Mouse (Mus musculus) hindbrain, embryonic 11.5 days (tissue): ENCODE data around the gene Nfia. TPM values are rescaled to one million over a fixed set of nuclear protein-coding genes. Genes with fewer than 3 reads are reported as not detected.

ENCODE experiments used
- ATAC-seq: fragments of 200-750 bp; cut with Nextera tagmentation; 2 replicates; pipeline ENCODE4 v1.8.0; 2017; ENCODE audit warnings: mild to moderate bottlenecking, moderate TSS enrichment, moderate library complexity; ENCODE audit not compliant: low FRiP score
- DNase-seq: peaks from one replicate; pipeline ENCODE4 v3.0.0-alpha.2; 2015; ENCODE audit warnings: low spot score
- H3K27ac ChIP-seq: fragments of 300-500 bp; sonication (generic); 2 replicates; pipeline ENCODE4 v1.5.1; 2014; ENCODE audit warnings: mild to moderate bottlenecking, low read depth, low read length
- H3K27me3 ChIP-seq: fragments of 300-500 bp; sonication (generic); 2 replicates; pipeline ENCODE4 v1.6.1; 2014; ENCODE audit warnings: mild to moderate bottlenecking, low read length, moderate library complexity, mixed read lengths; ENCODE audit not compliant: control insufficient read depth, insufficient read depth
- H3K36me3 ChIP-seq: fragments of 300-500 bp; sonication (generic); 2 replicates; pipeline ENCODE4 v1.6.1; 2014; ENCODE audit warnings: mild to moderate bottlenecking, low read length, moderate library complexity, mixed read lengths; ENCODE audit not compliant: control insufficient read depth, insufficient read depth
- H3K4me1 ChIP-seq: fragments of 300-500 bp; sonication (generic); replicated peaks from 2 replicates; pipeline ENCODE4 v1.6.1; 2014; ENCODE audit warnings: low read length, mixed read lengths; ENCODE audit not compliant: control insufficient read depth, insufficient read depth
- H3K4me2 ChIP-seq: fragments of 300-500 bp; sonication (generic); replicated peaks from 2 replicates; pipeline ENCODE4 v1.6.1; 2014; ENCODE audit warnings: mild to moderate bottlenecking, low read depth, low read length
- H3K4me3 ChIP-seq: fragments of 300-500 bp; sonication (generic); 2 replicates; pipeline ENCODE4 v1.5.1; 2014; ENCODE audit warnings: low read depth, low read length
- H3K9ac ChIP-seq: fragments of 300-500 bp; sonication (generic); 2 replicates; pipeline ENCODE4 v1.6.1; 2014; ENCODE audit warnings: low read depth, low read length
- H3K9me3 ChIP-seq: fragments of 300-500 bp; sonication (generic); 2 replicates; pipeline ENCODE4 v1.6.1; 2016; ENCODE audit warnings: low read length; ENCODE audit not compliant: control insufficient read depth
- WGBS: fragments of 180-500 bp; shearing (Covaris S2); extraction: QIAGEN DNeasy Blood & Tissue Kit; methylation state at CpG from one replicate; pipeline ENCODE4 v1.1.7; 2014; 5-methylcytosine and 5-hydroxymethylcytosine counted together
- polyA plus RNA-seq: library from polyadenylated mRNA; unstranded; fragments of >200 nt; fragmentation: Nextera tagmentation; extraction: Ambion mirVana; gene quantifications from 2 replicates; pipeline ENCODE4 v1.2.1, GENCODE M21; 2014

The Nfia gene
- polyA plus RNA-seq, 1 experiment from 2014 or later, result 45.6 TPM

- no peak overlapping the region for H3K4me2 ChIP-seq
- peaks cover 21% of the 10 kb centered on the region for H3K4me1 ChIP-seq
- no peaks in the 10 kb centered on the region for H3K27me3 ChIP-seq
- DNase-seq, result peak; percentile 79
- H3K36me3 ChIP-seq, result no peaks in the 10 kb centered on the region
- H3K9ac ChIP-seq, result peak overlapping the region; percentile 54
- H3K27ac ChIP-seq, result peak overlapping the region; percentile 87
- ATAC-seq, result peak; percentile 80
- WGBS, result 9% methylated on average over 7 of the region's 7 CpGs
- no peak overlapping the region for H3K4me3 ChIP-seq
- no peaks in the 10 kb centered on the region for H3K9me3 ChIP-seq
Observed at GRCm38 (mm10) chr4:98109064-98109463, 336.5 kb downstream of the Nfia start.

- Histone ChIP-seq H3K9ac (no peak overlapping the region), H3K27ac (peak overlapping the region; percentile 87; the same call in 1 of the 2 replicates), H3K27me3 (no peaks in the 10 kb centered on the region), H3K9me3 (no peaks in the 10 kb centered on the region), H3K4me1 (peaks cover 21% of the 10 kb centered on the region), H3K4me3 (no peak overlapping the region), H3K36me3 (no peaks in the 10 kb centered on the region), H3K4me2 (no peak overlapping the region)
- DNase-seq (no peak), ATAC-seq (no peak)
- WGBS, result 86% methylated on average over 4 of the region's 4 CpGs
Observed at GRCm38 (mm10) chr4:98109911-98110310, 337.4 kb downstream of the Nfia start.

GRCm38 (mm10) chr4:98113289-98114024 lies 340.9 kb downstream of the Nfia start:
- Histone ChIP-seq H3K27me3 (no peaks in the 10 kb centered on the region), H3K4me3 (no peak overlapping the region), H3K4me1 (peaks cover 3% of the 10 kb centered on the region; the same call in 1 of the 2 replicates), H3K9me3 (no peaks in the 10 kb centered on the region), H3K27ac (no peak overlapping the region), H3K36me3 (no peaks in the 10 kb centered on the region), H3K9ac (no peak overlapping the region), H3K4me2 (no peak overlapping the region)
- no peak for ATAC-seq
- no peak for DNase-seq
- 82% methylated on average over 10 of the region's 10 CpGs for WGBS

- no peak overlapping the region for H3K27ac ChIP-seq
- WGBS, result 79% methylated on average over 2 of the region's 2 CpGs
- no peaks in the 10 kb centered on the region for H3K27me3 ChIP-seq
- ATAC-seq (no peak), DNase-seq (no peak)
- no peaks in the 10 kb centered on the region for H3K4me1 ChIP-seq
- H3K4me2 ChIP-seq, result no peak overlapping the region
- no peaks in the 10 kb centered on the region for H3K36me3 ChIP-seq
- no peak overlapping the region for H3K9ac ChIP-seq
- H3K9me3 ChIP-seq, result no peaks in the 10 kb centered on the region
- no peak overlapping the region for H3K4me3 ChIP-seq
Observed at GRCm38 (mm10) chr4:98114966-98115365, 342.4 kb downstream of the Nfia start.

- Histone ChIP-seq H3K27me3 (no peaks in the 10 kb centered on the region), H3K27ac (no peak overlapping the region), H3K36me3 (no peaks in the 10 kb centered on the region), H3K4me1 (no peaks in the 10 kb centered on the region), H3K4me3 (no peak overlapping the region), H3K9ac (no peak overlapping the region), H3K9me3 (no peaks in the 10 kb centered on the region), H3K4me2 (no peak overlapping the region)
- ATAC-seq, result no peak
- DNase-seq, result no peak
- 80% methylated on average over 4 of the region's 4 CpGs for WGBS
Observed at GRCm38 (mm10) chr4:98115401-98115800, 342.9 kb downstream of the Nfia start.

- H3K9ac ChIP-seq, result no peak overlapping the region
- no peak overlapping the region for H3K4me3 ChIP-seq
- ATAC-seq (no peak), DNase-seq (no peak)
- no peaks in the 10 kb centered on the region for H3K27me3 ChIP-seq
- no peak overlapping the region for H3K4me2 ChIP-seq
- H3K27ac ChIP-seq, result no peak overlapping the region
- 93% methylated on average over 7 of the region's 7 CpGs for WGBS
- no peaks in the 10 kb centered on the region for H3K4me1 ChIP-seq
- no peaks in the 10 kb centered on the region for H3K9me3 ChIP-seq
- no peaks in the 10 kb centered on the region for H3K36me3 ChIP-seq
Observed at GRCm38 (mm10) chr4:98116046-98116445, 343.5 kb downstream of the Nfia start.

- Histone ChIP-seq H3K27me3 (no peaks in the 10 kb centered on the region), H3K4me3 (no peak overlapping the region), H3K9ac (no peak overlapping the region), H3K4me2 (no peak overlapping the region), H3K9me3 (no peaks in the 10 kb centered on the region), H3K27ac (no peak overlapping the region), H3K4me1 (no peaks in the 10 kb centered on the region), H3K36me3 (no peaks in the 10 kb centered on the region)
- 70% methylated on average over 3 of the region's 3 CpGs for WGBS
- DNase-seq (no peak), ATAC-seq (no peak)
Observed at GRCm38 (mm10) chr4:98118126-98118525, 345.6 kb downstream of the Nfia start.

GRCm38 (mm10) chr4:98118761-98119675 lies 346.5 kb downstream of the Nfia start:
- Histone ChIP-seq H3K4me1 (no peaks in the 10 kb centered on the region), H3K9me3 (no peaks in the 10 kb centered on the region), H3K27ac (no peak overlapping the region), H3K4me2 (no peak overlapping the region), H3K36me3 (no peaks in the 10 kb centered on the region), H3K9ac (no peak overlapping the region), H3K27me3 (no peaks in the 10 kb centered on the region), H3K4me3 (no peak overlapping the region)
- no peak for DNase-seq
- no peak for ATAC-seq
- 85% methylated on average over 10 of the region's 10 CpGs for WGBS
